ENCODE assay signal across 11 mouse cellular contexts in genomic region chr2:79004862-79005261, GRCm38 (mm10).
"Had no signal": no experiment of that assay in that cellular context is flagged by ENCODE, and none has a peak within 500 bp of the region (broad histone marks: within the 10 kb centered on the region; RNA-seq: fewer than 3 reads in every experiment).

No protein-coding gene starts in this region.

- H3K4me2 ChIP-seq: kidney, embryonic 15.5 days; limb, embryonic 15.5 days; liver, embryonic 12.5 days; lung, embryonic 14.5 days; midbrain, embryonic 13.5 days had no signal

- ATAC-seq: liver, embryonic 12.5 days; midbrain, embryonic 13.5 days had no signal

- H3K4me3 ChIP-seq: kidney, embryonic 15.5 days; left cerebral cortex, adult 2 months; limb, embryonic 15.5 days; liver, embryonic 12.5 days; midbrain, embryonic 13.5 days had no signal

- H3K27me3 ChIP-seq: kidney, embryonic 15.5 days; limb, embryonic 15.5 days; liver, embryonic 12.5 days; midbrain, embryonic 13.5 days had no signal

- H3K36me3 ChIP-seq: kidney, embryonic 15.5 days; limb, embryonic 15.5 days; liver, embryonic 12.5 days; midbrain, embryonic 13.5 days had no signal

- DNase-seq: kidney, postnatal 14 days; lung, embryonic 14.5 days; lung, postnatal 10 days; right cerebral cortex, postnatal 14 days; thymus, postnatal 14 days had no signal

- H3K9me3 ChIP-seq: kidney, embryonic 15.5 days; limb, embryonic 15.5 days; liver, embryonic 12.5 days; midbrain, embryonic 13.5 days had no signal

- H3K27ac ChIP-seq: kidney, embryonic 15.5 days; left cerebral cortex, adult 2 months; limb, embryonic 15.5 days; liver, embryonic 12.5 days; midbrain, embryonic 13.5 days; stomach, postnatal 0 days had no signal

- H3K4me1 ChIP-seq: midbrain, embryonic 13.5 days had no signal

- H3K9ac ChIP-seq: kidney, embryonic 15.5 days; limb, embryonic 15.5 days; liver, embryonic 12.5 days; lung, embryonic 14.5 days; midbrain, embryonic 13.5 days had no signal
